Mouse (Mus musculus) granulocyte monocyte progenitor cell, adult 5-6 weeks (primary cell): ENCODE results near the gene Hk3. TPM values are rescaled to one million over a fixed set of nuclear protein-coding genes. Genes with fewer than 3 reads are reported as not detected.

ENCODE experiments used
- ATAC-seq: replicated peaks from 2 replicates; pipeline ENCODE4 v1.8.0; 2016; ENCODE audit warnings: mild to moderate bottlenecking, moderate TSS enrichment, inconsistent platforms; ENCODE audit not compliant: poor library complexity, severe bottlenecking
- total RNA-seq, 2 experiments: library from RNA; stranded (forward) in 1 of 2; stranded (reverse) in 1 of 2; fragments of 200-712, 200-1000 nt in 1 of 2; fragments of >200 nt in 1 of 2; fragmentation: Nextera tagmentation in 1 of 2; gene quantifications; 2 replicates each; pipeline ENCODE4 v1.2.3; 2014 to 2017

Hk3 gene
- total RNA-seq, 2 experiments from 2014 or later = 190 to 218 TPM

DNA sequence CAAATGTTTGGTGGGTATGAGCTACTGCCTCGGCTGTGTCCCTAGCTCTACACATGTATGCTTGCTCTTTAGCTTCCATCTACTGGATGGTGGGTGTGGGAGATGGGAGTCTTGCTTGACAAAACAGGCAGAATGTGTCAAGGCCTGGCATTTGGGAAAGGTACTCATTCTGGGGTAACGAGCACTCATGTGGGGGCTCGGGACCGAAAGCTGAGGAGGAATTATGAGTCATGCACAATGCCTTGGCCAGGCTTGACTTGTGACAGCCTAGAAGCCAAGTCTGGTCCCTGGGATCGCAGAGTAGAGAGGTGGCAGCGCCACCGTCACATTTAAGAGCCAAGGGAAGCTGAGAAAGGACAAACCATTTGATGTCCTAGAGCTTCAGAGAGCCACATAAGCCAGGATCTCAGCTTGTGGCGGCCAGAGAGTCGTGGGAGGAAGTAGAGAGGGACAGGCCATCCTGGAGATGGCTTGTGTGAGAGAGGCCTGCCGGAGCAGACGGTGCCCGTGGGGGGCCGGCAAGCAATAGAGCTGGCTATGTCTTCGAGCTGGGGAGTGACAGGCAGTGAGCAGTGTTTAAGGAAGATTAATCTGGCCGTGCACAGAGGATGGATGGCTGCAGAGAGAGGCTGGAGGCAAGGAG is 62.0 kb downstream of the Hk3 start:
- ATAC-seq = no peak

DNA sequence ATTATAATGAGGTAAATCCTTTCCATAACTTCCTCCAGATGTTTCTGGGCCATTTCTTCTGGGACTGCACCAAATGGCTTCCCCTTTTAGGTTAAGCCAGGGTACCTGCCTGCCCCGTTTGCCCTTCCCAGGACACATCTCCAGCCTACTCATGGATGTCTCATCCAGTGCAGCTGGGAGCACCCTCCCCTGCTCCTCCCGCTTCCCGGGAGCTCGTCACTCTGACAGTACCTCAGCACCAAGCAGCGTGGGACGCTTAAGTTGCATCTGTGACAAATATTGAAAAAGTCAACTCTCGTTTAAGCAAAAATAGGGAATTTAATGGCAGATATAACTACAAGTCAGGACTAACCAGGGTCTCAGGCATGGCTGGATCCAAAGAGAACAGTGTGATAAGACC is 63.9 kb downstream of the Hk3 start:
- no peak for ATAC-seq

Other genes starting within 250 kb of the Hk3 start
- gene Eif4e1b, start 237.4 kb downstream of the Hk3 start, total RNA-seq (2014; fragmentation: Nextera tagmentation) = not detected in 2 replicates
- gene Eif4e1b, start 237.4 kb downstream of the Hk3 start, total RNA-seq (2017) = not detected in 2 replicates
- gene Tspan17, start 232.0 kb downstream of the Hk3 start, total RNA-seq (2014; fragmentation: Nextera tagmentation) = 1.4 and 5.6 TPM in 2 replicates
- gene Tspan17, start 232.0 kb downstream of the Hk3 start, total RNA-seq (2017) = 0.31 TPM in 1 of 2 replicates, not detected in the other
- gene Unc5a, start 72.0 kb downstream of the Hk3 start, total RNA-seq (2014; fragmentation: Nextera tagmentation) = not detected in 2 replicates
- 0.30 TPM in 1 of 2 replicates, not detected in the other for gene Unc5a, start 72.0 kb downstream of the Hk3 start, total RNA-seq (2017)
- gene Uimc1, start 78.9 kb upstream of the Hk3 start, total RNA-seq (2014; fragmentation: Nextera tagmentation) = 40.7 and 43.8 TPM in 2 replicates
- 60.8 and 64.3 TPM in 2 replicates for gene Uimc1, start 78.9 kb upstream of the Hk3 start, total RNA-seq (2017)
- 12.3 and 36.2 TPM in 2 replicates for gene Zfp346, start 83.9 kb upstream of the Hk3 start, total RNA-seq (2014; fragmentation: Nextera tagmentation)
- 5.3 and 8.4 TPM in 2 replicates for gene Zfp346, start 83.9 kb upstream of the Hk3 start, total RNA-seq (2017)
- gene Gm17617, start 112.2 kb upstream of the Hk3 start, total RNA-seq (2014; fragmentation: Nextera tagmentation) = not detected in 2 replicates
- not detected in 2 replicates for gene Gm17617, start 112.2 kb upstream of the Hk3 start, total RNA-seq (2017)
- gene Fgfr4, start 131.3 kb upstream of the Hk3 start, total RNA-seq (2014; fragmentation: Nextera tagmentation) = not detected in 2 replicates
- not detected in 2 replicates for gene Fgfr4, start 131.3 kb upstream of the Hk3 start, total RNA-seq (2017)
- 105 and 147 TPM in 2 replicates for gene Nsd1, start 188.4 kb upstream of the Hk3 start, total RNA-seq (2014; fragmentation: Nextera tagmentation)
- 84.2 and 93.6 TPM in 2 replicates for gene Nsd1, start 188.4 kb upstream of the Hk3 start, total RNA-seq (2017)